Mouse (Mus musculus): ENCODE data around the gene Kifc1. TPM values are rescaled to one million over a fixed set of nuclear protein-coding genes. Genes with fewer than 3 reads are reported as not detected.

Kifc1 gene
- polyA plus RNA-seq, 1 experiment from 2014 or later, result 11.8 TPM

GRCm38 (mm10) chr17:33920282-33921097 lies 30.0 kb upstream of the Kifc1 start:
- Histone ChIP-seq H3K27ac (ENCODE audit: low read depth, low read length) (peak overlapping the region; percentile 91; the same call in 1 of the 2 replicates), H3K4me3 (ENCODE audit: low read depth, low read length) (peak overlapping the region; percentile 83), H3K4me2 (peak overlapping the region; percentile 100), H3K9ac (ENCODE audit: low read depth, low read length) (peak overlapping the region; percentile 86), H3K27me3 (replicated peaks; ENCODE audit: control insufficient read depth, insufficient read depth, low read length) (no peaks in the 10 kb centered on the region), H3K9me3 (ENCODE audit: control insufficient read depth, low read length) (0 out of 2 replicates have a peak, but pooled peaks cover 2% of the 10 kb centered on the region), H3K36me3 (ENCODE audit: control insufficient read depth, insufficient read depth, low read length) (peaks cover 17% of the 10 kb centered on the region), H3K4me1 (replicated peaks; ENCODE audit: control insufficient read depth, insufficient read depth, low read length) (peaks cover 31% of the 10 kb centered on the region)
- DNase-seq (ENCODE audit: low spot score) (peak; percentile 79), ATAC-seq (replicated peaks; ENCODE audit: low FRiP score) (peak; percentile 22; the same call in 1 of the 2 replicates)
- WGBS, result under 1% methylated on average over 36 of the region's 36 CpGs

- Histone ChIP-seq H3K27me3 (replicated peaks; ENCODE audit: control insufficient read depth, insufficient read depth, low read length) (no peaks in the 10 kb centered on the region), H3K9me3 (ENCODE audit: control insufficient read depth, low read length) (0 out of 2 replicates have a peak, but pooled peaks cover 2% of the 10 kb centered on the region), H3K4me1 (replicated peaks; ENCODE audit: control insufficient read depth, insufficient read depth, low read length) (peaks cover 38% of the 10 kb centered on the region), H3K36me3 (ENCODE audit: control insufficient read depth, insufficient read depth, low read length) (peaks cover 16% of the 10 kb centered on the region), H3K27ac (ENCODE audit: low read depth, low read length) (peak overlapping the region; percentile 91), H3K4me2 (peak overlapping the region; percentile 100), H3K4me3 (ENCODE audit: low read depth, low read length) (peak overlapping the region; percentile 83), H3K9ac (ENCODE audit: low read depth, low read length) (peak overlapping the region; percentile 86)
- ATAC-seq (replicated peaks; ENCODE audit: low FRiP score) (peak; percentile 72), DNase-seq (ENCODE audit: low spot score) (peak; percentile 83)
- WGBS, result under 1% methylated on average over 52 of the region's 52 CpGs
These were observed 29.2 kb upstream of the Kifc1 start for GRCm38 (mm10) chr17:33919351-33920281.

- H3K4me2 ChIP-seq, result peak overlapping the region; percentile 100
- H3K9me3 ChIP-seq (ENCODE audit: control insufficient read depth, low read length), result 0 out of 2 replicates have a peak, but pooled peaks cover 2% of the 10 kb centered on the region
- H3K27ac ChIP-seq (ENCODE audit: low read depth, low read length), result peak overlapping the region; percentile 91
- peaks cover 33% of the 10 kb centered on the region for H3K4me1 ChIP-seq (replicated peaks; ENCODE audit: control insufficient read depth, insufficient read depth, low read length)
- peak overlapping the region; percentile 83 for H3K4me3 ChIP-seq (ENCODE audit: low read depth, low read length)
- 52% methylated on average over 37 of the region's 37 CpGs for WGBS
- DNase-seq (ENCODE audit: low spot score) (no peak), ATAC-seq (replicated peaks; ENCODE audit: low FRiP score) (peak; percentile 1; the same call in 1 of the 2 replicates)
- H3K27me3 ChIP-seq (replicated peaks; ENCODE audit: control insufficient read depth, insufficient read depth, low read length), result no peaks in the 10 kb centered on the region
- H3K9ac ChIP-seq (ENCODE audit: low read depth, low read length), result peak overlapping the region; percentile 86
- H3K36me3 ChIP-seq (ENCODE audit: control insufficient read depth, insufficient read depth, low read length), result peaks cover 27% of the 10 kb centered on the region
These were observed 28.1 kb upstream of the Kifc1 start for GRCm38 (mm10) chr17:33918293-33919203.

- H3K36me3 ChIP-seq (ENCODE audit: control insufficient read depth, insufficient read depth, low read length), result peaks cover 32% of the 10 kb centered on the region
- peak overlapping the region; percentile 66 for H3K4me3 ChIP-seq (ENCODE audit: low read depth, low read length)
- no peak for ATAC-seq (replicated peaks; ENCODE audit: low FRiP score)
- peak overlapping the region; percentile 100 for H3K4me2 ChIP-seq
- 0 out of 2 replicates have a peak overlapping the region, but pooled peaks have one; percentile 25 for H3K9ac ChIP-seq (ENCODE audit: low read depth, low read length)
- no peak for DNase-seq (ENCODE audit: low spot score)
- 80% methylated on average over 18 of the region's 18 CpGs for WGBS
- H3K9me3 ChIP-seq (ENCODE audit: control insufficient read depth, low read length), result 0 out of 2 replicates have a peak, but pooled peaks cover 2% of the 10 kb centered on the region
- no peaks in the 10 kb centered on the region for H3K27me3 ChIP-seq (replicated peaks; ENCODE audit: control insufficient read depth, insufficient read depth, low read length)
- peak overlapping the region; percentile 32; the same call in 1 of the 2 replicates for H3K27ac ChIP-seq (ENCODE audit: low read depth, low read length)
- H3K4me1 ChIP-seq (replicated peaks; ENCODE audit: control insufficient read depth, insufficient read depth, low read length), result peaks cover 32% of the 10 kb centered on the region
These were observed 27.3 kb upstream of the Kifc1 start for GRCm38 (mm10) chr17:33917656-33918292.

GRCm38 (mm10) chr17:33916847-33917655 lies 26.6 kb upstream of the Kifc1 start:
- H3K27me3 ChIP-seq (replicated peaks; ENCODE audit: control insufficient read depth, insufficient read depth, low read length), result no peaks in the 10 kb centered on the region
- H3K4me1 ChIP-seq (replicated peaks; ENCODE audit: control insufficient read depth, insufficient read depth, low read length), result peaks cover 32% of the 10 kb centered on the region
- no peak for ATAC-seq (replicated peaks; ENCODE audit: low FRiP score)
- H3K4me3 ChIP-seq (ENCODE audit: low read depth, low read length), result peak overlapping the region; percentile 66
- H3K27ac ChIP-seq (ENCODE audit: low read depth, low read length), result peak overlapping the region; percentile 1
- H3K9ac ChIP-seq (ENCODE audit: low read depth, low read length), result peak overlapping the region; percentile 60
- H3K36me3 ChIP-seq (ENCODE audit: control insufficient read depth, insufficient read depth, low read length), result peaks cover 38% of the 10 kb centered on the region
- DNase-seq (ENCODE audit: low spot score), result no peak
- peak overlapping the region; percentile 76 for H3K4me2 ChIP-seq
- WGBS, result 82% methylated on average over 31 of the region's 31 CpGs
- 0 out of 2 replicates have a peak, but pooled peaks cover 2% of the 10 kb centered on the region for H3K9me3 ChIP-seq (ENCODE audit: control insufficient read depth, low read length)

GRCm38 (mm10) chr17:33916294-33916693 lies 25.8 kb upstream of the Kifc1 start:
- Histone ChIP-seq H3K9me3 (ENCODE audit: control insufficient read depth, low read length) (0 out of 2 replicates have a peak, but pooled peaks cover 2% of the 10 kb centered on the region), H3K27me3 (replicated peaks; ENCODE audit: control insufficient read depth, insufficient read depth, low read length) (no peaks in the 10 kb centered on the region), H3K4me1 (replicated peaks; ENCODE audit: control insufficient read depth, insufficient read depth, low read length) (peaks cover 32% of the 10 kb centered on the region), H3K4me2 (peak overlapping the region; percentile 76), H3K36me3 (ENCODE audit: control insufficient read depth, insufficient read depth, low read length) (peaks cover 46% of the 10 kb centered on the region), H3K4me3 (ENCODE audit: low read depth, low read length) (peak overlapping the region; percentile 66), H3K27ac (ENCODE audit: low read depth, low read length) (peak overlapping the region; percentile 78), H3K9ac (ENCODE audit: low read depth, low read length) (peak overlapping the region; percentile 60)
- 2% methylated on average over 18 of the region's 20 CpGs for WGBS
- 0 out of 2 replicates have a peak, but pooled peaks have one; percentile 3 for ATAC-seq (replicated peaks; ENCODE audit: low FRiP score)
- no peak for DNase-seq (ENCODE audit: low spot score)
